Mouse (Mus musculus): ENCODE results near the gene Mylpf.

Mylpf gene

DNA sequence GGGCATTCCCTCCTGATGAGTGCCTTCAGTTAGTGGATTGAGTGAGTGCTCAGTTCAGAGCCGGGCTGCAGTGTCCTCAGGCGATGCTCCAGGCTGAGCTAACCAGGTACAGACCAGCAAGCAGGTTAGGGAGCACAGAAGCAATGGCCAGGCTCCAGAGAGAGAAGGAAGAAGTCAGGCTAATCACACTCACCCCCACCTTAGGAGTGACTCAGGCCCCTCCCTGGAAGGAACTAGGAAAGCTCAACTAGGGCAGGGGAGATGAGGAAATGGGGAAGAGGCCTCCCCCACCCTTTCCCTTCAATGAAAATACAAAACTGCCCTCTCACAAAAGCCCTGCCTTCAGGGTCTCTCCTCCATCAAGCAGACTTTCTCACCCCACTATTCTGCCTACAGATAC lies 2.1 kb upstream of the Mylpf start:
- no peak for DNase-seq (ENCODE audit: low read depth, low spot score)

DNA sequence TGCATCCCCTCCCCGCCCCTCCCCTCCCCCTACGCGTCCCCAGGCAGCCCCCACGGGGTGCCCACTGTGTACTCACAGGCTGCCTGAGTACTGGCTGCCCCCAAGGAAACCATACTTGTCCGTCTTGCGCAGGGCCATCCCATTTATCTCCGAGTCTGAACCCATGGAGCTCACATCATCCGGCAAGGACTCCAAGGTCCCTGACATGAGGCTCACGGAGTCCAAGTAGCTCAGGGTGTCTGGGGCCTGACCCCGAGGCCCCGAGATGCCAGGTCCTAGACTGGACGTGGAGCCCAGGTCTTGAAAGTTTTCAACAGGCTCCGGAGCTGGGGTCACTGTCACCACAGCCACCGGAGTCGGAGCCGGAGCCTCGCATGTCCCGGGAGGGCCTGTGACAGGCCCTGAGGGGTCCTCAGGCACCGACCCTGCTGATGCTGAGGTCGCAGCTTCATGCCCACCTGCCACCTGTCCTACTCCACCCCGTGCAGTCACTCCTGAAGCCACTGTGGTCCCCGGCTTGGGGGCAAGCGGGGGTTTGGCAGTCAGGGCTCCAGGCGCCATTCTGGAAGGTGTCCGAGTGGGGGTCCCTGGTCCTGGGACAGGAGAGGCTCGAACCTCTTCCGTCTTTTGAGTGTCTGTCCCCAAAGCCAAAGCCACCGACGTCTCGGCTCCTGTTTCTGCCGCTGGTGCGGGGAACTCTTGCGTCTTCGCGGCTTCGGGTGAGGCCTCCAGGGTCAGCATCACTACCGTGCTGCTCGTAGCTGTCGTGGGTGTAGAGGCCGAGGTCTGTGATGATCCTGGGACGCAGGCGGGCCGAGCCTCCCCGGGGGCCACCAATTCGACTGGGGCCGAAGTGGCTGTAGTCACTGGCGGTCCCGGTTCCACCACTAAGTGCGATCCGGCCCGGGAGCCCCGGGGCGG lies 1.1 kb upstream of the Mylpf start:
- DNase-seq (ENCODE audit: low read depth, low spot score) = no peak

DNA sequence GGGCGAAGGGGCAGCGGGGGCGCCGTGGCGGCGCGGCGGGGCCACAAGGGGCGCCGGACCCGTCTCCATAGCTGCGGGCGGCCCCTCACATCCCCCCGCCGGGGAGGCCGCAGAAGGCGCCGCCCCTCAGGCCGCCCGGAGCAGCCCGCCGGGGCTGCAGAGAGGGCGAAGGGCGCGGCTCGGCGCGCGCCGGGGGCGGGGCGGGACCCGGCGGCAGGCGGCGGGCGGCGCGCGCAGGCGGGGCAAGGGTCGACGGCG lies 466 bp upstream of the Mylpf start, which contains the start of gene Tbc1d10b:
TSS of gene Tbc1d10b (minus strand) at position 174 of the 258 bp plus-strand sequence.
- DNase-seq (ENCODE audit: low read depth, low spot score) = no peak

DNA sequence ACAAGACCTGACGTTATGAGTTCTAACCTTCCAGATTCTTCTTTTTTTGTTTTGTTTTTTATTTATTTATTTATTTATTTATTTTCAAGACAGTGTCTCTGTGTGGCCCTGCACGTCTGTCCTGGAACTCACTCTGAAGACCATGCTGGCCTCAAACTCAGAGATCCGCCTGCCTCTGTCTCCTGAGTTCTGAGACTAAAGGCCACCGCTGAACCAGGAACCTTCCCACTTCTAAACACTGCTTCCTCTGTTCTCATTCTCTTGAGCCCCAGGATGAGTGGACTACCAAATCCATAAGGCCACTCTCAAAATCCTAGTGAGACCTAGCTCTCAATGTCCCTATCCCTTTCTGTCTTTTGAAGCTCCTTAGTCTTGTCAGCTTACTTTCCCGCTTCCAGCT lies 1.2 kb downstream of the Mylpf start:
- no peak for DNase-seq (ENCODE audit: low read depth, low spot score)

DNA sequence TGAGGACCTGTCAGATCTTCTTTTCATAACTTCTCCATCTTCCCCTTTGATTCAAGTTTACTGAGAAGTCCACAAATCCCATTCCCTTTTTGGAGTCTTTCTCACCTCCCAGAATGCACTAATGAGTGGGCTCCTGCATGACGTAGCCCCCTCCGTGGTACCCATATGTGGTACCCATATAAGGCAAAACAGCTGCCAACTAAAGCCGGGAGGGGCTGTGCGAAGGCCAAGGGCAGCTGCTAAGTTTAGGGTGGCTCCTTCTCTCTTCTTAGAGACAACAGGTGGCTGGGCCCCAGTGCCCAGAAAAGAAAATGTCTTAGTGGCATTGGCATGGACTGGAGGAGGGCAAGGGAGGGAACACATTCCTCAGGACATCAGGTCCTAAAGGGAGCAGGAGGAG lies 1.6 kb downstream of the Mylpf start:
- no peak for DNase-seq (ENCODE audit: low read depth, low spot score)

DNA sequence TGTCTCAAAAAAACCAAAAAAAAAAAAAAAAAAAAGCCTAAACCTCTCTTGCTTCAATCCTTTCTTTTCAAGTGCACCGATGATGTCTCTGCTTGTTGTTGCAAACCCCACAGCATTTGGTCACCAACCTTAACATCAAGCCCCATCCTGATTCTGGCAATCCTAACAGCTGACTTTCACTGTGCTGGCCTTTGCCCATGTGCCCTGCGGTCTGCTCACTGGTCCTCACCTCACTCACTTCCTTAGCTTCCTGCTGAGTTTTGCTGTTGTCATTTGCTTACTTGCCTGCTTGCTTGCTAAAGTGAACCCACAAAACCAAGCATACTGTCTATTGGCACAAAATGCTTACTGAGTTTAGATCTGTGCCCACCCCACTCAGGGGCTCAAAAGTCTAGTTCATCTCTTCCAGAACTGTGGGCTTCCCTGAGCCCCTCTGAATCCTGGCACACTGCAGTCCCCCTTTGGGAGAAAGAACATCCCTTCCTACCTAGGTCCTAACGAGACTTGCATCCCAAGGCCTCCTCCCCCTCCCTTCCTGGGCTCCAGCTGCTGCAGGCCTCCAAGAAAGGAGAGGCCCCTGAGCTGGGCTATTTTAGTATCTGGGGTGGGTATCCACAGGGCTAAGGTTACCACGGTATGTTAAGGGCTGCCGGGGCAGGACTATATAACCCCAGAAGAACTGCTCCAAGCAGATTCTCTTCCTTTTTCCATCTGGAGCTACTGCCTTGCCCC lies 2.5 kb downstream of the Mylpf start:
- no peak for DNase-seq (ENCODE audit: low read depth, low spot score)

DNA sequence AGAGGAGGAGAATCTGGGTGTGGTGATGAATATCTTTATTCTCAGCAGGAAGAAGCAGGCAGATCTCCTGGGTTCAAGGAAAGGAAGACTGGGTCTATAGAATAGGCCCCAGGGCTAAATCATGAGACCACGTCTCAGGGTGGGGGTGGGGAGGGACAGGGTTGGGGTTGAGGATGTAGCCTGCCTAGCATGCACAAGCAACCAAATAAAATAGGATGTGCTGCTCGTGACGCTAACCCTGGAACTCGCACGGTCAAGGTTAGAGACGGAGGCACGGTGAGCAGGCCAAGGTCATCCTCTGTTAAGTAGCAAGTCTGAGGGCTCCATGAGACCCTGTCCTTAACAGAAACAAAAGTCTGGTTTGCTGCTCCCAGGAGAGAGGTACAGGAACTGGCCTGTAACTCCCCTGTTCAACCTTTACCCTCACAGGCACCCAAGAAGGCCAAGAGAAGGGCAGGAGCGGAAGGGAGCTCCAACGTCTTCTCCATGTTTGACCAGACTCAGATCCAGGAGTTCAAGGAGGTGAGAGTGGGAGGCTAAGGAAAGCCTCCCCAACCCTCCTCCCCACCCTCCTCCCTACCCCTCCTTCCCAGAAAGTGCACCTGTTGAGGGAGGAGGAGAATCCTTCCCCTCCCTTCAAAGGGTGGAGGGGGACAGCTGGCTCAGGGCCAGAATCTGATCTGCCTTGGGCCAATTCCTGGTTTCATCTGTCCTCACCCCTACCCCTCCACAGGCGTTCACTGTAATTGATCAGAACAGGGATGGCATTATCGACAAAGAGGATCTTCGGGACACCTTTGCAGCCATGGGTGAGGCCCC lies 4.0 kb downstream of the Mylpf start:
- DNase-seq (ENCODE audit: low read depth, low spot score) = no peak

DNA sequence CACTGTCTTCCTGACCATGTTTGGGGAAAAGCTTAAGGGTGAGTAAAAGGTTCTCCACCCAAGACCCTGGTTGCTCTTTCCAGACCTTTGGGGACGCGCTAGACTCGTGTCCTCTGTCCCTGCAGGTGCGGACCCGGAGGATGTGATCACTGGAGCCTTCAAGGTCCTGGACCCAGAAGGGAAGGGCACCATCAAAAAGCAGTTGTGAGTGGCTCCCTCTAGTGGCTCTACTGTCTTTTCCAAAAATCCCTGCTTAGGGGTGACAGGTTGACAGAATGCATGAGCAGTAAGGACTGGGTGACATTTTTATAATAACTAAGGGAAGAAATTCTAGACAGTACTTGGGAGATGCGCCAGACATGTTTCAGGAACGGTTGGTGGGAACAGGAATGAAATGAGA lies 4.8 kb downstream of the Mylpf start:
- no peak for DNase-seq (ENCODE audit: low read depth, low spot score)

DNA sequence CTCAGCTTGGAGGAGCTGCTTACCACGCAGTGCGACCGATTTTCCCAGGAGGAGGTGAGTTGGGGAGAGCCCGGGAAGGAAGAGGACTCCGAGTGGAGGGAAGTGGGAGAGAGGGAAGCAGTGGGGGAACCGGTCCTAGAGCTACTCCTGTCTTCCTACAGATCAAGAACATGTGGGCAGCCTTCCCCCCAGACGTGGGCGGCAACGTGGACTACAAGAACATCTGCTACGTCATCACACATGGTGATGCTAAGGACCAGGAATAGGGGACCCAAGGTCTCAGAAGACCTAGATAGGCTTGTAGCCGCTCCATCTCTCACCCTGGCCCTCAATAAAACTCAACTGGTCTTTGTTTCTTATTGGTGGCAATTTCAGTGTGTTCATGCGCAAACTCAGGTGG lies 5.2 kb downstream of the Mylpf start:
- DNase-seq (ENCODE audit: low read depth, low spot score) = no peak

DNA sequence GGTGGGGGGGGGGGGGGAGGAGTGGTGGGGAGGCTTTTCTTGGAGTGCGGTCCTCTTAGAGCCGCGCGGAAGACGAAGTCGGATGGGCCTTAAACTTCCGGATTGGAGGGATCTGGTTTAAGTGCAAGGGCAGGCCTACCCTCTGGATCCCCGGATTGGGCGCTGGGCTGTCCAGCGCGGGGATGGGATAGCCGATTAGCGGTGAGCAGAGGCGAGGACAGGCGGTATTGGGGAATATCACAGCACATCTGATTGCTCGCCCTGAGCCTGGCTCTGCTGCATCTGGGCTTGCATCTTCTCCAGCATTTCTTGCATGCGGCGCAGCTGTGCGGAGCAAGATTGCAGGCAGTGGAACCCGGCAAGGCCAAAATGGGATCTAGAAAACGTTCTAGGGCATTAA lies 5.8 kb downstream of the Mylpf start:
- DNase-seq (ENCODE audit: low read depth, low spot score) = no peak

DNA sequence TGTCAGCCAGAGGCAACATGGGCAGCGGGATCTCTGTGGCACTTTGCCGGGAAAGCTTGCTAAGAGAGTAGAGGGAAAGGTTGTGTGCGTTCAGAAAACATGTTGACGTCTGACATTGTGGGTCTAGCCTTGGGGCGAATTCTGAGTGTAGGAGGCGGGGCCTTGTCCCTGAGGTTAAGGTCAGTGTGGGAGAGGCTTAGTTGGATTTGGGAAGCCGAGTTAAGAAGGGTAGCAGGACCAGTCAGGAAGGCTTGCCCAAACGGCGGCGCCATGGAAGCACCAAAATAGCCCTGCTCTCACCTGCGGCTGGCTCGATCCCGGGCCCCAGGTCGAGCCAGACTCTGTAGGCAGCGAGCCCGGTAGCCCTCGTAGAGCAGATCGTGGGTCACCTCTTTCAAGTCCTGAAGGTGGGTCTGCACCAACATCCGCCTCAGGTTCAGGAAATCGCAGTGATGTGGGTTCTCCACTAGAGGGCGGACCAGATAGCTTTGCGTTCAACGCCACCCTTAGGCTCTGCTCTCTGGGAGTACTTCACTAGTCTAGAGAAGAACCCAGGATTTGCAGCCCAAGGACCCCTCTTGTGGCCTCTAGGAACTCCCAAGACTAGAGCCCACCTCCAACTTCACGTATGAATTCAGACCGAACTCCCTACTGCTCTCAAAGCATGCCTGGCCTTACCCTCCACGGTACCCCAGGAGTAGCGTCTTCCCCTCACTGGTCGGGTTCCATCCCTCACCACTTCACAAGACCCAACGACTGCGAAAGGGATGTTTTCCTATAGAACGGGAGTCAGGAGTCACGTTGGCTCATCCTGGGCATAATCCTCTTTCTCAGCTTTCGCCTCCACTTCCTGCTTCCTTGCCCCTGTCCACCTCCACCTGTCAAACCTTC lies 6.5 kb downstream of the Mylpf start:
- no peak for DNase-seq (ENCODE audit: low read depth, low spot score)

DNA sequence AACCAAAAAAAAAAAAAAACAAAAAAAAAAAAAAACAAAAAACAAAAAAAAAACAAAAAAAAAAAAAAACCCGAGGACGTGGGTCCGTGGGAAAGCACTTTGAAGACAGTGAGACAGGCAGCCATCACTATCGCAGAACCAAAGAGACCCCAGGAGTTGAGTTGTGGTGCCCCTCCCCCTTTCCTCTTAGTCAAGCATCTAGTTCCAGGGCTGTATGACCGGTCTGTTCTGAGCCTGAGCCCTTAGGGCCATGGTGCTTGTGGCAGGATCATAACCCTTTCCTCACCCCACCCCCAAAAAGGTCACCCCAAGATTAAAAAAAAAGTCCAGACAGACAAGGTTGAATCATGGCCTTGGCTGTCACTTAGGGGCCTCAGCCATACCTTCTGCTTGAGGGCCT lies 7.6 kb downstream of the Mylpf start:
- DNase-seq (ENCODE audit: low read depth, low spot score) = no peak

DNA sequence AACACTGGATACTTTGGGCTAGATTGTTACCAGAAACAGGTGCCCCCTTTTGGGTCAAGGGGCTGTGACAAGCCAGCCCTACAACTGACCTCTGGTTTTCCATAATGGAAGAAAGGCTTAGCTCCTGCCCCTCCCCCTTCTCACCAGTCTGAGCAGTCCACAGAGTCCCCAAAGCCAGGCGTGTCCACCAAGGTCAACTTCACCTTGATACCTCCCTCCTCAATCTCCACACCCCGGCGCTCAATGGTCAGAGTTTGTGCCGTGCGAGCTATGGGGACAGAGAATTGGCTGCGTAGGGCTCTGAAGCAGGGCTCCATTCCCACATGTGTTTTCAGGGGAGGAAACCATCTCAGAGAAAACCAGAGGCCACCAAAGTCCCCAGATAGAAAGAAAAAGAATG lies 8.8 kb downstream of the Mylpf start:
- no peak for DNase-seq (ENCODE audit: low read depth, low spot score)

DNA sequence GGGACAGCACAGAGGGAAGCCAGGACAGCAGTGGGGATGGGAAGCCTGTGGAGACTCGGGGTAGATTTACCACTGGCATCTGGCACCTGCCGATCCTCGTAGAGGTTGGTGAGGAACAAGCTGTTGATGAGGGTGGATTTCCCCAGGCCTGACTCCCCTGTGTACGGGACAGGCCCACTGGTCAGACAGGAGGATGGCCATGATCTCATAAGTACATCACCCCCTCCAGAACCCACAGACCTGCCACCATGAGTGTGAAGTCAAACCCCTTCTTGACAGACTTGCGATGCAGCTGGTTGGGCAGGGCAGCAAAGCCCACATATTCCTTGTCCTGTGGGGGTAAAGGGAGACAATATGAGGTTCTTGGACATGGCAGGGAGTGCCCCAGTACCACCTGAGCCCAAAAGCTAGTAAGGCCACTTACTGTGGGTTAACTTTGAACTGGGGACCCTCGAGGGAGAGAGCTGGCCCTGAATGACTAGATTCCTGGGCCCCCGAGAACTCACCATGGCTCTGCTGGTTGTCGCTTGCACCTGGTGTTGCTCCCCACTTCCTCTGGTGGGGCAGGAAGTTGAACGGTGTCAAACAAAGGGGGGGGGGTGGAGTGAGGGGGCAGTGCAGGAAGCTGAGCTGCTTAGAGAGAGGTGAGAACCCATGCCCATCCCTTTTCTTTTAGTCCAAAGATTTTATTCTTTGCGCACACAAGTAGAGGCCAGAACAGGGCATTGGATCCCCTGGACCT lies 9.4 kb downstream of the Mylpf start:
- DNase-seq (ENCODE audit: low read depth, low spot score) = no peak

DNA sequence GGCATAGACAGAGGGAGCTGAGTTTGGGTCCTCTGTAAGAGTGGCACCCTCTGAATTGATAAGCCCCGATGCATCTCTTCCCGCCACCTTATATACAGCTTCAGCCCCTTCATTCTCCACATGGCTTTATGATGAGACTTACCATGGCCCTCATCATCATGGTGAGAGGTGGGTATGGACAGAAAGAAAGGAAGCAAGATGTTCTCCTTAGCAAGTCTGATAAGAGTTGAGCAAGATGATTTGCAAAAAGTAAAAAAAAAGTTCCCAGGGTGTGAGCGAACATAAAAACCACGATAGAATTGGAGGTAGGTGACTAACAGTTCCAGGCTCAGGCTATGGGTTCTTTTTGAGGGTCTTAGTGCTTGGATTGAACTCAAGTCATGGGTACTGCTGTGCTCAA lies 10.0 kb downstream of the Mylpf start:
- DNase-seq (ENCODE audit: low read depth, low spot score) = no peak

DNA sequence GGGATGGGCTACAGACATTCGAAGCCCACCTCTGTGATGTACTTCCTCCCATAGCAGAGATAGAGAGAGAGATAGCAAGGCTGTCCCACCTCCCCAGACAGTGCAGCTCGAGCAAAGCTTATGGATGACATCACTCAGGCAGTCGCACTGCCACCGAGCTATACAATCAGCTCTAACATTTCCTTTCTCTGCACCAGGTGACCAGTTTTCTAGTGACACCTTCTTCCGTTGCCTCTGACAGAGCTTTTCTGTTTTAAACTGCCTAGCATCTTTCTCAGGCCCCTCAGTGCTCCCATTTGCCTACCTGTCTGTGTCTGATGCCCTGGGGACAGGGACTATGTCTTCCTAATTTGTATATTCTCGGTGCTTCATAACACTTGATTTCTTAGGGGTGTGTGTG lies 11.8 kb downstream of the Mylpf start:
- DNase-seq (ENCODE audit: low read depth, low spot score) = no peak

DNA sequence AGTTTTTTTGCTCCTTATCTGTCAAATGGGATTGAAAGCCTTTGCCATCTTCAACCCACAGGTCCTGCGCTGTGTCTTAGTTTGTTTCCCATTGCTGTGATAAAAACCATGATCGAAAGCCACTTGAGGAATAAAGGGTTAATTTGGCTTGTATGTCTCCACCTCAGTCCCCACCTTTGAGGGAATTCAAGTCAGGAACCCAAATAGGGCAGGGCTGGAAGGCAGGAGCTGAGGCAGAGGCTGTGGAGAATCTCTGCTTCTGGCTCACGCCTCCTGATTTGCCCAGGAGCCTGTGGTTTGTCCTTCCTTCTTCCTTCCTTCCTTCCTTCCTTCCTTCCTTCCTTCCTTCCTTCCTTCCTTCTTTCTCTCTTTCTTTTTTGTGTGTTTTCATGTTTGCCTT lies 14.4 kb downstream of the Mylpf start:
- no peak for DNase-seq (ENCODE audit: low read depth, low spot score)

DNA sequence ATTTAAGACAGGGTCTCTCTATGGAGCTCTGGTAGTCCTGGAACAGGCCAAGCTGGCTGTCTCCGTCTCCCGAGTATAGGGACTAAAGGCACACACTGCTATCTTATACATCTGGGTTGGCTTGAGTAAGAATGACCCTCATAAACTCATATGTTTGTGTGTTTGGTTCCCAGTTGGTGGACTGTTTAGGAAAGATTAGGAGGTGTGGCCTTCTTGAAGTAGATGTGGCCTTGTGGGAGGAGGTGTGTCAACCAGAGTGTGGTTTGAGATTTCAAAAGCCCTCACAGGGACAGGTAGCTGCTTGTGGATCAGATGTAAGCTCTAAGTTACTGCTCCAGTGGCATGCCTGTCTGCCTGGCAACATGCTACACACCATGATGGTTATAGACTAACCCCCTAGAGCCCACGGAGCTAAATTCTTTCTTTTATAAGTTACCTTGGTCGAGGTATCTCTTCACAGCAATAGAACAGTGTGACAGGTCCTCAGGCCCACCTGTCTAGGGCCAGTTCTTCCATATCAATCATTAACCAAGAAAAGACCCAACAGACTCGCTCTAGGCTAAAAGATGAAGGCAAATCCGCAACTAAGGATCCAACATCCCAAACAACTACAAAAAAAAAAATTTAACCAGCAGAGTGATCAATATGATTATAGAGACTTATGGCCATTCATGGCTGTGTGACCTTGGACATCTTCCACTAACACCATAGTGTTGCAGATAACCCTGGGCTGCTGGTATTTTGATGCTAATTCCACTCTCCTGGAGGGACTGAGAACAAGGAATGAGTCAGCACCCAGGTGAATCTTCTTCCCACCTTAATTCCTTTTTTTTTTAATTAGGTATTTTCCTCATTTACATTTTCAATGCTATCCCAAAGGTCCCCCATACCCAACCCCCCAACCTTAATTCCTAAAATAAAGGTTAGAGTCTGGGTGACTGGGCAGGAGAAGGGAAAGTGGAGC lies 15.1 kb downstream of the Mylpf start:
- no peak for DNase-seq (ENCODE audit: low read depth, low spot score)

DNA sequence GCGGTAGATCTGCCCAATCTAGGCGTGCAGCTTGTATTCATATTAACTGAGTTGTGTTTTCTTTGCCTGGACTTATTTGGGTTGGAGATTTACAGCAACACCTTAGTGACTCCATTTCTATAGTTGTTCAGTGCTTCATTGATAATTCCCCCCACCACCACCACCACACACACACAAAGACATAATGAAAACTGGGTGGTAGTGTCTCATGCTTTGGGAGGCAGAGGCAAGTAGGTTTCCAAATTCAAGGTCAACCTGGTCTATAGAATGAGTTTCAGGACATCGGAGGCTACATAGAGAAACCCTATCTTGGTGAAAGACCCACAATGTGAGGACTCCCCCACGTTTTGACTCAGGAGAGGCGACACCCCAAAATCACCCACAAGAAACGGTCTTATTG lies 15.9 kb downstream of the Mylpf start:
- DNase-seq (ENCODE audit: low read depth, low spot score) = no peak

Measured in retina, postnatal 7 days (tissue).